Mouse (Mus musculus) stomach, postnatal 0 days (tissue): ENCODE results near the gene Gm36028. TPM values are rescaled to one million over a fixed set of nuclear protein-coding genes. Genes with fewer than 3 reads are reported as not detected.

Source experiments
- ATAC-seq: fragments of 200-750 bp; cut with Nextera tagmentation; 2 replicates; pipeline ENCODE4 v1.8.0; 2017; ENCODE audit not compliant: low FRiP score, low TSS enrichment
- DNase-seq: peaks from one replicate; pipeline ENCODE4 v3.0.0-alpha.2; 2016; ENCODE audit warnings: low spot score
- H3K27ac ChIP-seq: fragments of 300-500 bp; sonication (generic); replicated peaks from 2 replicates; pipeline ENCODE4 v1.5.1; 2014; ENCODE audit warnings: mild to moderate bottlenecking, control low read depth
- H3K27me3 ChIP-seq: fragments of 300-500 bp; sonication (generic); 2 replicates; pipeline ENCODE4 v1.6.1; 2014; ENCODE audit warnings: low read length; ENCODE audit not compliant: control insufficient read depth, insufficient read depth
- H3K36me3 ChIP-seq: fragments of 300-500 bp; sonication (generic); 2 replicates; pipeline ENCODE4 v1.6.1; 2014; ENCODE audit warnings: low read length, mixed read lengths; ENCODE audit not compliant: control insufficient read depth, insufficient read depth
- H3K4me1 ChIP-seq: fragments of 300-500 bp; sonication (generic); replicated peaks from 2 replicates; pipeline ENCODE4 v1.6.1; 2014; ENCODE audit warnings: antibody characterized with exemption; ENCODE audit not compliant: control insufficient read depth, insufficient read depth
- H3K4me2 ChIP-seq: fragments of 300-500 bp; sonication (generic); replicated peaks from 2 replicates; pipeline ENCODE4 v1.6.1; 2014; ENCODE audit warnings: low read depth, mild to moderate bottlenecking, control low read depth, moderate library complexity
- H3K4me3 ChIP-seq: fragments of 300-500 bp; sonication (generic); 2 replicates; pipeline ENCODE4 v1.5.1; 2014; ENCODE audit warnings: low read depth, low read length, control low read depth
- H3K9ac ChIP-seq: fragments of 300-500 bp; sonication (generic); 2 replicates; pipeline ENCODE4 v1.6.1; 2014; ENCODE audit warnings: mild to moderate bottlenecking, low read length, control low read depth, mixed read lengths
- H3K9me3 ChIP-seq: fragments of 300-500 bp; sonication (generic); 2 replicates; pipeline ENCODE4 v1.6.1; 2016; ENCODE audit warnings: low read length; ENCODE audit not compliant: control insufficient read depth
- CTCF ChIP-seq: IDR thresholded peaks from 2 replicates; pipeline ENCODE4 v1.5.1; 2016; ENCODE audit warnings: antibody characterized with exemption, low read depth, mild to moderate bottlenecking, moderate library complexity
- EP300 ChIP-seq: optimal IDR thresholded peaks from 2 replicates; pipeline ENCODE3; 2016; ENCODE audit warnings: antibody characterized with exemption
- WGBS: fragments of 180-500 bp; shearing (Covaris S2); extraction: QIAGEN DNeasy Blood & Tissue Kit; methylation state at CpG from one replicate; pipeline ENCODE4 v1.1.7; 2014; 5-methylcytosine and 5-hydroxymethylcytosine counted together
- polyA plus RNA-seq: library from polyadenylated mRNA; unstranded; fragments of >200 nt; fragmentation: Nextera tagmentation; extraction: Ambion mirVana; gene quantifications from 2 replicates; pipeline ENCODE4 v1.2.1, GENCODE M21; 2015

The Gm36028 gene
- polyA plus RNA-seq, 1 experiment from 2014 or later: 0.29 TPM

GRCm38 (mm10) chr16:37824778-37825505 is 36.0 kb downstream of the Gm36028 start:
- Histone ChIP-seq H3K27ac (no peak overlapping the region), H3K4me3 (no peak overlapping the region), H3K27me3 (no peaks in the 10 kb centered on the region), H3K36me3 (peaks cover 53% of the 10 kb centered on the region), H3K9ac (no peak overlapping the region), H3K9me3 (no peaks in the 10 kb centered on the region), H3K4me2 (no peak overlapping the region), H3K4me1 (no peaks in the 10 kb centered on the region)
- TF ChIP-seq CTCF (no peak), EP300 (no peak)
- 77% methylated on average over 12 of the region's 12 CpGs for WGBS
- ATAC-seq: no peak
- DNase-seq: no peak

GRCm38 (mm10) chr16:37823949-37824348 is 37.0 kb downstream of the Gm36028 start:
- H3K4me1 ChIP-seq: no peaks in the 10 kb centered on the region
- H3K36me3 ChIP-seq: peaks cover 48% of the 10 kb centered on the region
- ATAC-seq: no peak
- H3K27ac ChIP-seq: no peak overlapping the region
- H3K4me3 ChIP-seq: no peak overlapping the region
- no peak overlapping the region for H3K4me2 ChIP-seq
- 68% methylated on average over 5 of the region's 5 CpGs for WGBS
- no peaks in the 10 kb centered on the region for H3K27me3 ChIP-seq
- H3K9ac ChIP-seq: no peak overlapping the region
- TF ChIP-seq CTCF (no peak), EP300 (no peak)
- no peak for DNase-seq
- no peaks in the 10 kb centered on the region for H3K9me3 ChIP-seq

DNA sequence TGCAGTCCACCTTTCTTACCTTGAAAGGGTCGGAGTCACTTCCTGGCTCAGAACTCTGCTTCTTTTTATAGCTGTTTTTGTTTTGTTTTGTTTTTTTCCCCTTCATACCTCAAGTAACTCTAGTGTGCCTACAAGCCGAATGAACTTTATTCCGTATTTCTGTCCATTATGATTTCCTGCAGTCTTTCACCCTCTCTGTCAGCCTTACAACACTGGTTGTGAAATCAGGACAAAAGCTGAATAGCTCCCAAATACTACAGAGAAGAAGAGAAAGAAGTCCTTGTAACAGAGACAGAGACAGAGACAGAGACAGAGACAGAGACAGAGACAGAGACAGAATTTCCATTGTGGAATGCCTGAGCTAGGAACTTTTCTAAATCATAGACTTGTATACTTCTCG is 43.0 kb downstream of the Gm36028 start:
- Histone ChIP-seq H3K4me2 (no peak overlapping the region), H3K4me1 (no peaks in the 10 kb centered on the region), H3K9me3 (no peaks in the 10 kb centered on the region), H3K9ac (no peak overlapping the region), H3K4me3 (no peak overlapping the region), H3K27me3 (no peaks in the 10 kb centered on the region), H3K36me3 (peaks cover 22% of the 10 kb centered on the region; the same call in 1 of the 2 replicates), H3K27ac (no peak overlapping the region)
- ATAC-seq: no peak
- 88% methylated on average over 4 of the region's 4 CpGs for WGBS
- TF ChIP-seq CTCF: no peak
- no peak for TF ChIP-seq EP300
- no peak for DNase-seq

- WGBS: 10% methylated on average over 7 of the region's 7 CpGs
- TF ChIP-seq CTCF: peak; percentile 80
- TF ChIP-seq EP300: no peak
- Histone ChIP-seq H3K27ac (peak overlapping the region; percentile 73; the same call in 1 of the 2 replicates), H3K9ac (no peak overlapping the region), H3K36me3 (peaks cover 9% of the 10 kb centered on the region; the same call in 1 of the 2 replicates), H3K9me3 (no peaks in the 10 kb centered on the region), H3K4me3 (no peak overlapping the region), H3K4me2 (no peak overlapping the region), H3K27me3 (no peaks in the 10 kb centered on the region), H3K4me1 (no peaks in the 10 kb centered on the region)
- ATAC-seq: peak; percentile 96
- peak; percentile 79 for DNase-seq
These were observed 46.5 kb downstream of the Gm36028 start for GRCm38 (mm10) chr16:37814383-37814971.

GRCm38 (mm10) chr16:37813691-37814382 is 47.1 kb downstream of the Gm36028 start:
- Histone ChIP-seq H3K36me3 (peaks cover 8% of the 10 kb centered on the region; the same call in 1 of the 2 replicates), H3K4me1 (no peaks in the 10 kb centered on the region), H3K27ac (peak overlapping the region; percentile 71), H3K9ac (no peak overlapping the region; the same call in 1 of the 2 replicates), H3K4me3 (no peak overlapping the region), H3K4me2 (0 out of 2 replicates have a peak overlapping the region, but pooled peaks have one; percentile 11), H3K27me3 (no peaks in the 10 kb centered on the region), H3K9me3 (no peaks in the 10 kb centered on the region)
- TF ChIP-seq CTCF: no peak
- TF ChIP-seq EP300: peak; percentile 46
- ATAC-seq: no peak
- no peak for DNase-seq
- WGBS: 23% methylated on average over 5 of the region's 5 CpGs
